Mouse (Mus musculus): ENCODE measurements at regions not wholly inside any gene's neighbourhood (a gene's known extent, or its start where the extent isn't known, plus 50 kb on each side); places are given as distances from the start of the nearest gene placed in this dataset.

DNA sequence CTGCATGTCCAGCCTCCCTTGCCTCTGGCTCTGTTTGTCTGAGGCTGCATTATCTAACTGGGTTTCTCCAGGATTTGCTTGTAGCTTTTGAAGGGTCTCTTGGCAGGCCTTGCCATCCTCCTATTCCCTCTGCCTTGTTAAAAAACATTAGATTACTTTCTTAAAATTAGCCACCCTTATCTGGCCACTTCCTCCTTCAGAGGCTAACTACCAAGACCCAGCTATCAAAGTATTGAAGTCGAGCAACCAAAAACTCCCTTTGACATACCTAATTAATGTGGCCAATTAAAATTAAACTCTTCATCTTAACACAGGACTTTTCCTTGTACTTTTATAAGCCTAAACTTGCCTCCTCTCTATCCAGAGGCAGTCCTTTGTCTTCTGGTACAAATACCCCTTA is 66.3 kb upstream of the Kif2a start:
- DNase-seq (ENCODE audit: low read depth, low spot score), result no peak

DNA sequence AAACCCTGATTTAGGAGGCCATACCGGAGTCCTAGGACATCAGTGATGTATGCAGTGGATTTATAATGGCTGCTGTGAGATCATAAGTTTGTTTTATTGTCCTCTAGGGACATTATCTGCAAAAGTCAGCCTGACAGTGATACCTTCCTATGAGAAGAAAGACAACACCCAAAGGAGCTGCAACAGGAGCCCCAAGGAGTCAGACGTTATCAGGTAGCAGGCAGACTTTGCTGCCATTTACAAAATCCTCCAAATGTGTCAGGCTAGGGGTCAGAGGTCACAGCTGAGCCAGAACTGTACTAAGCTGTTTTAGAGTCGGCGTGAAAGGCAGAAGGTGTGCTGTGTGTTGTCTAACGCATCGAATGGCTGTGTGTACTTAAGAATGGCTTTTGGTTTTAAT is 65.4 kb upstream of the Kif2a start:
- DNase-seq (ENCODE audit: low read depth, low spot score), result no peak

DNA sequence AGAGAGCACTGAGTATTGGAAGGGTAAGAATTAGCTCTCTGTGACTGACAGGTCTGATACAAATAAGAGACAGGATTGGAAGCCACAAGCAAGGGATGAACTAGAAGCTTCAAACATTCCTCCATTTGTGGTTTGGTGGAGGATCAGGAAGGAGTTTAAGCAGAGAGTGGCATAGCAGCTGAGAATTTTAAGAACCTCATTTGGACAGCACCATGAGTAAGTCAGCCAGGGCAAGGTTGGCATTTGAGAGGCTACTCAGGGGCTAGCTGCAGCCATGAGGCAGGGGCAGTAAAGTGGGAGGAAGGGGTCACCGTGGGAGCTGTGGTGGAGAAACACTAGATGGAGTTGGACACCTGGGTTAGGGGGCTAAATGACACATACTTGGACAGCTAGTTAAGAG is 56.2 kb upstream of the Kif2a start:
- DNase-seq (ENCODE audit: low read depth, low spot score), result no peak

DNA sequence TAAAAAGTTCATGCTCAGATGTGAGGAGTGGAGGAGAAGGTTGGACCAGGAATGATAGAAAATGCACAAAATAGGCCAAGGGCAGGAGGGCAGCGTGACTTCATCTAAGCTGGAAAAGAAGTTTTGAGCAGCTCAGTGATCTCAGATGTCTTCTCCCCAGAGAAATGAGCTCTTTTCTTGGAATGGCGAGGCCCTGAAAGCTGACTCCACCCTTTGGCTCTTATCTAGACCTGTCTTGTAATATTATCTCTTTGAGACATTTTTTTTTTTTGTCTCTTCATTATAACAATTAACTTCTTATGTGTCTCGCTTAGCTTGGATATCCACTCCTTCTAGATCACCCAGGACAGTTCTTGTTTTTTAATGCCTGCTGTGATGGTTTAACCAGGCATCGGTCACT is 53.0 kb upstream of the Kif2a start:
- no peak for DNase-seq (ENCODE audit: low read depth, low spot score)

DNA sequence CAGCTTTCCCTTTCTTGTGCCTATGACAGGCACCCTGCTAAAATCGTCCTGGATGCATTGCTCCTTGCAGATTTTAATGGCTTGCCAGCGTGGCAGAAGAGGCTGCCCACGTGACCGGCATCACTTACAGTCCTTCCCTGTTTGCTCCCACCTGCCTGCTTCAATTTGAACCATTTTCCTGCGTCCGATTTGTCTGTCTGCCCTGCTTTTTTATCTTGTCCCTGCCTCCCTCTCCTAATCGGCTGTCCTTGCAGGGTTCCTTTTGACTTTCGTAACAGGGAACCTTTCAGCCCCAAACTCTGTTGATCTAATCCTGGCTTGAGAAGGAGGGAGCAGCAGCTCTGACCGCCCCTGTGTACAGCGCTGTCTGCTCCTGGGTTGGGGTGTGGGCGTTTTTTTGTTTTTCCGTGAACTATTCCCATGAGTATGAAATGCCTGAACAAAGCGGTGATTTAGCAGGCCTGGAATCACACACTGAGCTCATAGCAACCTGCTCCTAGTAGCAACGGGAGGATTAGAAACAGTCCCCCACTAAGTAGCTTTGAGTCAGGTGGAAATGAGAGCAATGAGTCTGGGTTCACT is 51.2 kb upstream of the Kif2a start:
- peak; percentile 28 for DNase-seq (ENCODE audit: low read depth, low spot score)

DNA sequence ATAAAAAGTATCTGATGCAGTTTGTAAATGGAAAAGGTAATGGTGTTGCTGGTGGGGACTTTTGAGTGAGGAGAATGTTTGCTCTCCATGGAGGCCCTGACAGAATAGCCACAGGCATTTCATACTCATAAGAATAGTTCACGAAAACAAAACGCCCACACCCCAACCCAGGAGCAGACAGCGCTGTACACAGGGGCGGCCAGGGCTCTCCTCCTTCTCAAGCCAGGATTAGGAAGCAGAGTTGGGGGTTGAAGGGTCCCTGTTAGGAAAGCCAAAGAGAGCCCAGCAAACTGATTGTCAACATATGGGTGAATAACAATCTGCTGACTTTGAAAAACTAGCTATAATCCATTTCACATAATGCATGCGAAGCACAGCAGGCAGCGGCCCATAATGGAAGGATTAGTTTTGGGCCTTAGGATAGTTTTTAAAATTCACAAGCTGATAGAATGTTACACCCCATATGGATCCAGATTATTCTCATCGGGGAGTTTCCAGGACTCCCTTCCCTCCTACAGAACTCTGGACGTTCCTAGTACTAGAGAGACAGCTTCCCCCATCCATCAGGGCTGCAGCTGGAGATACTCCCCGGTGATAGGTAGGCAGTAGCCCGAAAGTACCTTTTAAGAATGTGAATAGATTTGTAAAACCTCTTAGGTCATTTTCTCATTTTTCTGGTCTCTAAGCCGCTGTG is 50.6 kb upstream of the Kif2a start:
- DNase-seq (ENCODE audit: low read depth, low spot score), result no peak

Data from forelimb bud, embryonic 11.5 days (tissue).